Mouse (Mus musculus): ENCODE results near the gene Hnrnpdl.

Gene Hnrnpdl

GRCm38 (mm10) chr5:100047143-100047640 lies 7.7 kb upstream of the Hnrnpdl start:
- no peak for DNase-seq (ENCODE audit: low read depth, low spot score)

GRCm38 (mm10) chr5:100046096-100046495 lies 6.6 kb upstream of the Hnrnpdl start:
- DNase-seq (ENCODE audit: low read depth, low spot score): no peak

GRCm38 (mm10) chr5:100044621-100045020 lies 5.2 kb upstream of the Hnrnpdl start:
- DNase-seq (ENCODE audit: low read depth, low spot score): no peak

GRCm38 (mm10) chr5:100044030-100044429 lies 4.6 kb upstream of the Hnrnpdl start:
- no peak for DNase-seq (ENCODE audit: low read depth, low spot score)

- no peak for DNase-seq (ENCODE audit: low read depth, low spot score)
These were observed 3.9 kb upstream of the Hnrnpdl start for GRCm38 (mm10) chr5:100043361-100043760.

- no peak for DNase-seq (ENCODE audit: low read depth, low spot score)
These were observed 3.0 kb upstream of the Hnrnpdl start for GRCm38 (mm10) chr5:100042467-100042866.

- DNase-seq (ENCODE audit: low read depth, low spot score): no peak
These were observed 1.8 kb upstream of the Hnrnpdl start for GRCm38 (mm10) chr5:100041272-100041671.

- no peak for DNase-seq (ENCODE audit: low read depth, low spot score)
These were observed 869 bp upstream of the Hnrnpdl start for GRCm38 (mm10) chr5:100040281-100040784.

- DNase-seq (ENCODE audit: low read depth, low spot score): peak; percentile 94
These were observed 506 bp downstream of the Hnrnpdl start for GRCm38 (mm10) chr5:100038714-100039601.

- peak; percentile 81 for DNase-seq (ENCODE audit: low read depth, low spot score)
These were observed 1.3 kb downstream of the Hnrnpdl start for GRCm38 (mm10) chr5:100037965-100038713.

- no peak for DNase-seq (ENCODE audit: low read depth, low spot score)
These were observed 2.8 kb downstream of the Hnrnpdl start for GRCm38 (mm10) chr5:100036681-100037080.

GRCm38 (mm10) chr5:100035950-100036349 lies 3.5 kb downstream of the Hnrnpdl start:
- DNase-seq (ENCODE audit: low read depth, low spot score): no peak

GRCm38 (mm10) chr5:100032646-100033045 lies 6.8 kb downstream of the Hnrnpdl start:
- no peak for DNase-seq (ENCODE audit: low read depth, low spot score)

- DNase-seq (ENCODE audit: low read depth, low spot score): no peak
These were observed 7.4 kb downstream of the Hnrnpdl start for GRCm38 (mm10) chr5:100032107-100032506.

- DNase-seq (ENCODE audit: low read depth, low spot score): no peak
These were observed 9.4 kb downstream of the Hnrnpdl start for GRCm38 (mm10) chr5:100030069-100030468.

GRCm38 (mm10) chr5:100024868-100025267 lies 14.6 kb downstream of the Hnrnpdl start:
- DNase-seq (ENCODE audit: low read depth, low spot score): no peak

GRCm38 (mm10) chr5:100024403-100024802 lies 15.1 kb downstream of the Hnrnpdl start:
- DNase-seq (ENCODE audit: low read depth, low spot score): no peak

- DNase-seq (ENCODE audit: low read depth, low spot score): no peak
These were observed 19.4 kb downstream of the Hnrnpdl start for GRCm38 (mm10) chr5:100020089-100020488.

GRCm38 (mm10) chr5:100012599-100012998 lies 26.9 kb downstream of the Hnrnpdl start:
- DNase-seq (ENCODE audit: low read depth, low spot score): no peak

GRCm38 (mm10) chr5:100008485-100008884 lies 31.0 kb downstream of the Hnrnpdl start:
- DNase-seq (ENCODE audit: low read depth, low spot score): no peak

- no peak for DNase-seq (ENCODE audit: low read depth, low spot score)
These were observed 32.5 kb downstream of the Hnrnpdl start for GRCm38 (mm10) chr5:100007040-100007375.

- no peak for DNase-seq (ENCODE audit: low read depth, low spot score)
These were observed 33.0 kb downstream of the Hnrnpdl start for GRCm38 (mm10) chr5:100006324-100007039.
